Mouse (Mus musculus) myocyte (in vitro differentiated cells): ENCODE results near the gene Rabl3.

Experiments
- CEBPB ChIP-seq: IDR thresholded peaks from 2 replicates; pipeline ENCODE4 v1.6.1; 2011; ENCODE audit warnings: mild to moderate bottlenecking, moderate library complexity; ENCODE audit not compliant: poor library complexity, insufficient read depth, severe bottlenecking
- E2F4 ChIP-seq: IDR thresholded peaks from one replicate; pipeline ENCODE4 v1.6.1; 2011; ENCODE audit warnings: mild to moderate bottlenecking, control low read depth, moderate library complexity; ENCODE audit not compliant: insufficient read depth
- MYOD1 ChIP-seq, 3 experiments: IDR thresholded peaks; one replicate each; pipeline ENCODE4 v1.6.1; 2011; ENCODE audit warnings: control low read depth in 2 of 3, low read depth in 2 of 3, mild to moderate bottlenecking in 2 of 3, moderate library complexity in 1 of 3; ENCODE audit not compliant: insufficient read length in 2 of 3, control insufficient read depth in 1 of 3
- POLR2A ChIP-seq: IDR thresholded peaks from one replicate; pipeline ENCODE4 v1.6.1; 2011; ENCODE audit warnings: low read depth, mild to moderate bottlenecking, control low read depth, moderate library complexity; ENCODE audit not compliant: insufficient read length
- SRF ChIP-seq: IDR thresholded peaks from one replicate; pipeline ENCODE4 v1.6.1; 2011; ENCODE audit warnings: low read depth; ENCODE audit not compliant: control insufficient read depth, insufficient read length
- TCF3 ChIP-seq: IDR thresholded peaks from one replicate; pipeline ENCODE4 v1.6.1; 2011; ENCODE audit warnings: low read depth, control low read depth; ENCODE audit not compliant: insufficient read length
- USF1 ChIP-seq: IDR thresholded peaks from one replicate; pipeline ENCODE4 v1.6.1; 2011; ENCODE audit warnings: low read depth, mild to moderate bottlenecking, control low read depth, moderate library complexity

- TF ChIP-seq USF1 (no peak), E2F4 (no peak), POLR2A (no peak), TCF3 (no peak), SRF (no peak), MYOD1 (IDR thresholded peaks at IDR 0.05; ENCODE audit: control insufficient read depth in 1 of 3, insufficient read length in 2 of 3, low read depth in 2 of 3) (no peak), CEBPB (no peak)
Measured at GRCm38 (mm10) chr16:37506751-37507150, 32.9 kb upstream of the Rabl3 start.
